29 mouse cellular contexts compared by ENCODE assay signal in genomic region chr7:107462962-107463361, GRCm38 (mm10).
A peak's percentile ranks its signal among the peaks of the same experiment; 100 is the strongest.
DNase-seq lines count a peak whose midpoint lies in the region; ATAC-seq and TF ChIP-seq lines count a peak whose summit lies in the region.
"Had no signal": no experiment of that assay in that cellular context is flagged by ENCODE, and none has a peak within 500 bp of the region (broad histone marks: within the 10 kb centered on the region; RNA-seq: fewer than 3 reads in every experiment).

No protein-coding gene starts in this region.

- peaks cover 26% of the 10 kb centered on the region for H3K4me1 ChIP-seq in cerebellum, adult 2 months (ENCODE audit: control insufficient read depth, insufficient read depth, low read length)
- no peaks in the 10 kb centered on the region for H3K4me1 ChIP-seq in kidney, embryonic 15.5 days
- no peaks in the 10 kb centered on the region for H3K4me1 ChIP-seq in kidney, postnatal 0 days (replicated peaks; ENCODE audit: insufficient read depth, low read length)
- H3K4me1 ChIP-seq: embryonic facial prominence, embryonic 13.5 days; embryonic facial prominence, embryonic 15.5 days; forebrain, embryonic 10.5 days; forebrain, embryonic 12.5 days had no signal

- H3K4me3 ChIP-seq in cerebellum, adult 2 months (replicated peaks; ENCODE audit: insufficient read depth, low read depth, low read length): no peak overlapping the region
- no peak overlapping the region for H3K4me3 ChIP-seq in kidney, embryonic 15.5 days (replicated peaks)
- H3K4me3 ChIP-seq in kidney, postnatal 0 days (replicated peaks; ENCODE audit: low read depth, low read length): no peak overlapping the region
- H3K4me3 ChIP-seq: embryonic facial prominence, embryonic 13.5 days; embryonic facial prominence, embryonic 15.5 days; erythroblast, embryonic 14.5 days; forebrain, embryonic 10.5 days; forebrain, embryonic 12.5 days had no signal

- no peaks in the 10 kb centered on the region for H3K27me3 ChIP-seq in cerebellum, adult 2 months (ENCODE audit: control insufficient read depth, insufficient read depth, low read length)
- H3K27me3 ChIP-seq in kidney, embryonic 15.5 days: no peaks in the 10 kb centered on the region
- H3K27me3 ChIP-seq in kidney, postnatal 0 days (ENCODE audit: insufficient read depth, low read length): no peaks in the 10 kb centered on the region
- H3K27me3 ChIP-seq: CH12.LX; embryonic facial prominence, embryonic 13.5 days; embryonic facial prominence, embryonic 15.5 days; forebrain, embryonic 12.5 days; Patski had no signal

- H3K36me3 ChIP-seq in kidney, embryonic 15.5 days: no peaks in the 10 kb centered on the region
- H3K36me3 ChIP-seq in kidney, postnatal 0 days (ENCODE audit: insufficient read depth, low read length): no peaks in the 10 kb centered on the region
- H3K36me3 ChIP-seq: embryonic facial prominence, embryonic 13.5 days; embryonic facial prominence, embryonic 15.5 days; forebrain, embryonic 10.5 days; forebrain, embryonic 12.5 days; G1E had no signal

- TF ChIP-seq CTCF in cerebellum, adult 2 months (IDR thresholded peaks at IDR 0.05; ENCODE audit: borderline replicate concordance, insufficient read depth, low read depth, low read length): no peak
- no peak for TF ChIP-seq CTCF in kidney, postnatal 0 days (IDR thresholded peaks at IDR 0.05; ENCODE audit: low read depth)

- H3K9ac ChIP-seq in kidney, embryonic 15.5 days: no peak overlapping the region
- H3K9ac ChIP-seq in kidney, postnatal 0 days (ENCODE audit: low read depth, low read length): no peak overlapping the region
- H3K9ac ChIP-seq: embryonic facial prominence, embryonic 13.5 days; embryonic facial prominence, embryonic 15.5 days; forebrain, embryonic 12.5 days had no signal

- no peak for TF ChIP-seq POLR2A in cerebellum, adult 2 months (IDR thresholded peaks at IDR 0.05; ENCODE audit: borderline replicate concordance, insufficient read depth, low read length)

- 80% methylated on average over 3 of the region's 3 CpGs for WGBS in cerebellum, adult 2 months
- WGBS in kidney, embryonic 15.5 days: 2% methylated on average over 3 of the region's 3 CpGs
- WGBS in kidney, postnatal 0 days: 4% methylated on average over 3 of the region's 3 CpGs

- DNase-seq in cerebellum, adult 2 months: no peak
- DNase-seq in cerebellum, postnatal 10 days: no peak
- no peak for DNase-seq in kidney, postnatal 14 days
- DNase-seq in kidney, postnatal 0 days (ENCODE audit: low spot score): peak; percentile 60
- no peak for DNase-seq in kidney, postnatal 25 days
- DNase-seq in kidney, postnatal 4 days: peak; percentile 13 to 26
- no peak for DNase-seq in kidney, adult 11 months
- DNase-seq: adrenal gland, adult 2 months; adrenal gland, postnatal 10 days; adrenal gland, postnatal 25 days; B cell, adult 2 months; cerebellum, adult 11 months; cerebellum, adult 18-20 months; cerebellum, adult 9-10 months; cerebellum, postnatal 14 days; cerebellum, postnatal 36 days; embryo, embryonic 11 days had no signal

- peak; percentile 74 for ATAC-seq in kidney, embryonic 15.5 days (replicated peaks; ENCODE audit: low FRiP score)
- ATAC-seq in kidney, postnatal 0 days (replicated peaks; ENCODE audit: low FRiP score, low read depth): peak; percentile 59
- ATAC-seq: CD4-positive, CD25-positive, alpha-beta regulatory T cell, adult 4 months; forebrain, embryonic 14.5 days; forebrain, embryonic 16.5 days; Patski had no signal

- H3K9me3 ChIP-seq in kidney, embryonic 15.5 days (replicated peaks): no peaks in the 10 kb centered on the region
- H3K9me3 ChIP-seq in kidney, postnatal 0 days (replicated peaks; ENCODE audit: low read length): no peaks in the 10 kb centered on the region
- H3K9me3 ChIP-seq: embryonic facial prominence, embryonic 13.5 days; embryonic facial prominence, embryonic 15.5 days; forebrain, embryonic 10.5 days; forebrain, embryonic 12.5 days had no signal

- no peak overlapping the region for H3K4me2 ChIP-seq in kidney, embryonic 15.5 days
- no peak overlapping the region for H3K4me2 ChIP-seq in kidney, postnatal 0 days (ENCODE audit: low read length)
- H3K4me2 ChIP-seq: embryonic facial prominence, embryonic 13.5 days; embryonic facial prominence, embryonic 15.5 days; forebrain, embryonic 12.5 days had no signal

- peak overlapping the region; percentile 93 for H3K27ac ChIP-seq in cerebellum, adult 2 months (ENCODE audit: insufficient read depth, low read length)
- H3K27ac ChIP-seq in kidney, embryonic 15.5 days: no peak overlapping the region
- no peak overlapping the region for H3K27ac ChIP-seq in kidney, postnatal 0 days
- H3K27ac ChIP-seq: embryonic facial prominence, embryonic 13.5 days; embryonic facial prominence, embryonic 15.5 days; forebrain, embryonic 10.5 days; forebrain, embryonic 12.5 days had no signal

Comparison
In these comparisons a context has a peak if more than half of its experiments do, and no peak if none do; other contexts are left out.
1. DNase-seq: peak in kidney, postnatal 0 days (single experiment) and kidney, postnatal 4 days (2 of 2); none in cerebellum, adult 2 months (0 of 2), cerebellum, postnatal 10 days (0 of 2), kidney, postnatal 14 days (single experiment), kidney, postnatal 25 days (0 of 2) and kidney, adult 11 months (single experiment).